Mouse (Mus musculus) cerebellum, postnatal 14 days (tissue): ENCODE results near the gene Olfr414.

Experiments used
- DNase-seq, 2 experiments: peaks; one replicate each; pipeline ENCODE4 v3.0.0; 2021; ENCODE audit warnings: mixed read lengths in 2 of 2

The Olfr414 gene

DNA sequence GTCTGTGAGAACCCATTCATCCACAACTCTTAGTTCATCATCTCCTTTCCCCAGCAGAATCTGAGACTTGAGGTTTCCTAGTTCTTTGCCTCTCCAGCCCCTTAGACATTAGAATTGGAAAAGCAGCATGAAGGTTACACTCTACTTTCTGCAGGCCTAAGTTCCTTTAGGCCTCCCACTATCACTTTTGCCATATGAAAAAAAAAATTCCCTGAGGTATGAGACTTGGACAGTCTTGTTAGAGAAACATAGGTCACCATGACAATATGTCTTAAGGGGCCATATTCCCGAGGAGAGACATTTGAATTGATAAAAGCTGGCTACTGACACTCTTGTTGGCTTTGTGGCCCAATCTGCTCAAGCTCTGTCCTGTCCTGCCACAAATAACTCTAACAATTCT lies at the start of gene Olfr414:
Olfr414 (plus strand) TSS at position 301 of the 400 bp plus-strand sequence.
- no peak for DNase-seq

DNA sequence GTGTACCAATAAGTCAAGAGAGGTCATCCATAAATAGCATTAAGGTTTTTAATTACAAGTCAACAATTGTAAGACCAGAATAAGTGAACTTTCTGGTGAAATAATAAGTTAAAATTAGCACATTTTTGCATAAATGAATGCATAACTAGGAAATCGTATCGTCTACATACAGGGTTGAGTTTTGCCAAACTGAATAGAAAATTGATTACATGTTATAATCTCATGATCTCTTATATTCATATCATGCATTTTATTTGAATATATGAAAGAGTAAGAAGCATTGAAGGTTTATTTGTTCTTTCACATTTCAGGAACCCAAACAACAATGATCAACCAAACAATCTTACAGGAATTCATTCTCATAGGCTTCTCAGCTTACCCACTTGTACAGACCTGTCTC lies 33.1 kb upstream of the Olfr414 start, which contains the start of gene Olfr248:
Olfr248 (plus strand) TSS at position 301 of the 400 bp plus-strand sequence.
- no peak for DNase-seq

DNA sequence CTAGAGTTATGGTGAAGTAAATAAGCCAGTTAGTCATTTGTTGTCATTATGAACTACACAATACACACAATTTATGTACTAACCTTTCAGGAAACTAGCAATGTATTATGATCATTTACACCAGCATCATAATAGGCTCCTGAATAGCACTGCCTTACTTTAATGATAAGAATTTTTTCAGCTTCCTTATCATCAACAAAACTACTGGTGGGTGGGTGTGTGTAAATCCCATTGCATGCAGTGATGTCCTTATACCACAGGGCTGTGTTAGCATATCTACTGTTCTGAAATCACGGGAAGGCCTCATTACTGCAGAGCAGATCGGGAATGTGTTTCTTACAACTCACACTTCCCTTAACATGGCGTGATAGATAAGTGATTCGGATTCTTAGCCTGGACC lies 905 bp upstream of the Olfr414 start:
- no peak for DNase-seq

DNA sequence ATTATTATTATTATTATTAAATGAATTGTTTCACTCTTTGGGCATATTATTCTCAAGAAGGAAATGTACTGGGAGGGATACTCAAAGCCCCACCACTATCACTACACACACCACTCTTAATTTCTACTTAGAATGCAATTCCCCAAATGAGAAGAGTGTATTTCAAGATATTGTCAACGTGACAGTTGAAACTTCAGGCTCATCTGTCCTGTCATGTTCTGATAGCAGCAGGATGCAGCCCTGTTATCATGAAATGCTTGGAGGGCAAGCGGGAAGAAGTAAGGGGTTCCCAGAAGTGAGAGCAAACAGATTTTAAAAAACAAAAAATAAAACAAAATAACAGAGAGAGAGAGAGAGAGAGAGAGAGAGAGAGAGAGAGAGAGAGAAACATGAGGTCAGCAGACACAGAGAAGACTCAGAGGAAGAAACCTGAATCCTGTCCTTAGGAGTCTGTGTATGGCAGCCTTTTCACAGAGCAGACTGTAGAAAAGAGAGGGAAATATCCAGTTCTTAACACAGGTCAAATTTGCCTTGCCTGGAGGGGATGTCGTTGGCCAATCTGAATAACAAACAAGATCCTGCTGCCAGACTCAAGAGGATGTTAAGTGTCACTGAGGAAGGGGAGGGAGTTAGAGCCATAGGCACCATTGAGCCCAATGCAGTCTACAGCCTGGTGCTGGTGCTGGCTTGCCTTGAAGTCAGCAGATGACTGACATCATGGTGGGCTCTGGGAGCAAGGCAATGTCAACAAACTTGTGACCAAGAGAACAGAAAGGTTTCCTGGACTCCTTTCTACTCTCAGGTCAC lies 2.5 kb downstream of the Olfr414 start:
- DNase-seq, result no peak

DNA sequence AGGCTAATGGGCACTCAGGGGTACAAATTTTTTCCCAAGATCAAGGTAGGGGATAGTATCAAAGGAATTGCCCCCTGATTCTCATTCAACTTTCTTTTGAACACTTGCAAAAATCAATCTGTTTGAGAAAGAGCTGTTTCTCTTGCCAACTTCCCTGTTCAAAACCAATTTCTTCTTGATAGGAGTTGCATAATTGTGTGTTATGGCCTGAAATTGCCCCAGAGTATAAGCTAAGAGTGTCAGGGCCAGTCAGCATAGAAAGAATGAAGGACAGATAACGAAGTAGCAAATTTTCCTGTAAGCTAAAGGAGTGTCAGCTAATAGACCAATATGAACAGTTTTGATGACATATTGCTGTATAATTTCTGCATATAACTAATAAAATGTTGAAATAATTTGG lies 3.5 kb downstream of the Olfr414 start:
- DNase-seq, result no peak

DNA sequence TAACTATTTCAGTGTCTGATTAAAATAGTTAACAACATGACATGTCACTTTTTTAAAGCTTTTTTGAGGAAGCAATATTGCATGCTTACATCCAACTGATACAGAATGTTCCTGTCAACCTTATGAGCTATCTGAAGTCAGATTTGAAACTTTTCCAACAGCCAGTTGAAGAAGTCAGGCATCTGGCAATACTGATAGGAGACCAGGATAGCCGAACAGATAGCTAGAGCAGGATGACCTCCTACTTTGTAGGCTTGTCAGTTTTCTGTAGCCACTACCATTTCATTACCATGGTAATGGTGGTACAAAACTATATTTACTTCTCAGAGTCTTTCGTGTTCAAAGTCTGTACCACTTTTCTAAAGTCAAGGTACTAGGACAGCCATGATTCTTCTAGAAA lies 4.5 kb downstream of the Olfr414 start:
- DNase-seq, result no peak

DNA sequence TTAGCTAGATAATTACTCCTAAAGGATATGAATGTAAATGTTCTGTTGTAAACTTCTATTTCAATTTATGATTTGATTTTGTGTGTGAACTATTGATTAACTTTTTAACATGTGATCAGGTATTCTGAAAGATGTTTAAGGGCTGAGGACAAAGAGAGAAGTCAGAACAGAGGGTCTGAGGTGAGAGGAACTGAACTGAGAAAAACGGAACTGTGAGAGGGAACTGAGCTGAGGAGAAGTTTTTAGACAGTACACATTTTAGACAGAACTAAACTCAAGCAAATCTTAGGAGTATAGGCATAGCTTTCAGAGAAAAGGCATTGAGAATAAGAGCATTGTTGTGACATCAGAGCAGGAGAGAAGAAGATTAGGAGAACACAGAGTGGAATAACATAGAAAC lies 10.3 kb downstream of the Olfr414 start:
- no peak for DNase-seq

DNA sequence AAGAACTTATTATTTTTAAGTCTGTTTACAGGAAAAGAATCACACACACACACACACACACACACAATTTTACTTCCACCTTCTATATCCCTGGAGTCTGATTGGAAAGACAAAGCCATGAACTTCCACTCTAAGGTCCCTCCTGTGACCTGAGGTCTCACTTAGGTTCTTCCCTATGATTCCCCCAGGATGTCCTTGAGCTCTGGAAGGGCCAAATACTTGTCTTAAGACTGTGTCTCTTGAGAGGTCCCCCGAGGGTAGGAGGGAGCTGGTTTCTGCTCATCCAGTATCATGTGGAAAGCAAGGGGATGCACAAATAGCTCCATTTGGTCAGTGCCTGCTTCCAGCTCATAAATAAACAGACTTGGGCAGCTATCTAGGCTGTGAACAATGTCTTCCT lies 17.9 kb downstream of the Olfr414 start, which contains the start of gene Olfr220:
Olfr220 (plus strand) TSS at position 301 of the 400 bp plus-strand sequence.
- no peak for DNase-seq

DNA sequence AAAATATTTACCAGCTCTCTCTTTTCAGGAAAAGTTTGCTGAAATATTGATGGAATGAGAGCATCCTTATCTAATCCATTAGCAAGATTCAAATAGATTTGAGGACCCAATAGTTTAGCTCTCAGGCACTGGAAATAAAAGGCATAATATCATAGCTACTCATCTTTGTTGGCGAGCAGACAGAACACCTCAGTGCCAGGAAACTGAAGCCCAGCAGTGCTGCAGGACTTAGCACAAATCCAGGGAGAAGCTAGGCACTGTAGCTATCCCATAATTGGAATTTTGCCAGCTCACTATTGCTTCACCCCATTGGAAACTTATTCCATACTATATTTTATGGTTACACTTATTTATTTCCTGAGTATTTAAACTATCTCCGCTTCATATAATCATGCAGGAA lies 31.2 kb downstream of the Olfr414 start:
- peak; percentile 21 to 46 for DNase-seq

DNA sequence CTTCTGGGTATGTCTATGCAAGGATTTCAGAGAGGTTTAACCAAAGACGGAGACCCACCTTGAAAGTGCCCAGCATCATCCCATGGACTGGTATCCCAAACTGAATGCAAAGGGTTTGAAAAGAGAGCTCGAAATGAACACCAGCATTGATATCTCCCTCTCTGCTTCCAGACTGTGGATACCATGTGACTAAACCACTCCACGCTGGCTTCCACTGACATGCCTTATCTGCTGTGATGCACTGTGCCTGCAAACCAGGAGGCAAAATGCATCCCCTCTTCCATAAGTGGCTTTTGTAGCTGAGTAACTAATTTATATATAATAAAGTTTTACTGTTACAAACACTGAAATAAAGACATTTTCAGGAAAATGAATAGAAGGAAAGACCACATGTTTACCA lies 41.5 kb downstream of the Olfr414 start:
- DNase-seq, result no peak

DNA sequence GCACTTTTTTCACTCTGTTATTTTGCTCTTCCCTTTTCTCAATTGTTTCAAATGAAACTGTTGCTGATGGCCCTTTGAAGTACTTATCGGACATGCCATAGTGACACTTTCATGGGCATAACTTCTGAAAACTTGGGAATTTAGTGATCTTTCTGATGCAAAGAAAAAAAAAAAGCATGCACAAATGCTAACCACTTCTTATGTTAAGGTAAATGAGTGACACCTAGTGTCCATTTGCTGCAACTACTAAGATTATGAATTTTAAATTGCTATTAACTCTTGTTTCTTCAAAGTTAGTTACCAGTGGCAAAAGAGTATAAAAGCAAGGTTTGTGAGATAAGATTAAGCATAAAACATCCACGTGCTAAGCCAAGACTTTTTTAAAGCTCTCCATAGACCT lies 42.4 kb downstream of the Olfr414 start:
- peak in 1 of 2 experiments; percentile 9 for DNase-seq

DNA sequence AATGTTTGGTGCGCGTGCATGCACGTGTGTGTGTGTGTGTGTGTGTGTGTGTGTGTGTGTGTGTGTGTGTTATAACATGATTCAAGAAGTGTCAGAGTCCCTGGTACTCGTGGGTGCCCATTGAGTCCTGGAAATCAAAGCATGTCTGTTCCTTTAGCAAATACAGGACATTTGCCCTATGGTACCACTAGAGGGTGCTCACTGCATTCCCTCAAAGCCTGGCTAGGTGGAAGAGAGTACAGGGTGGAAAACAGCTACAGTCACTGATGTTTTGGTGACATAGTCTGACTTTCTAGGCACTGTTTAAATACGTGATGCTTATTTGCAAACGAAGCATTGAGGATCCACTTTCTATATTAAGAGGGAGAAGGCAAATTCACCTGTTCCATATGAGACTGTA lies 45.9 kb downstream of the Olfr414 start:
- DNase-seq, result peak; percentile 64 to 73

DNA sequence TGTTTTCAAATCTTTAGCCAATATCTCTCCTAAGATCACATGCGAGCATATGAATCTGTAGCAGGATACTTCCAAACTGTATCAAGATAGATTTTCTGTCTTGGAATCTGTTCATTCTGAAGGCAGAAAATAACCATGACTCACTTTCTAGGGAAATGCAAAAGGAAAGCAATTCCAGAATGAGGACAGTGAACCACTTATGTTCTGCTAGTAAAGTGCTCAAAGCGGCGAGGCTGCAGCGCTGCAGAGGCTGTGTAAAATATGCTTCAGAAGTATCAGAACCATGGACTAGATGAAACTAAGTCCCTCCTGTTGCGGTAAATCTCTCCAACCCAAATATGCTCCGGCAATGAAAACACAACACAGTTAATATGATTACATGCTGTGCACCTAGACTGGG lies 58.7 kb downstream of the Olfr414 start:
- no peak for DNase-seq
